Mouse (Mus musculus): ENCODE data around the gene Smg8. TPM values are rescaled to one million over a fixed set of nuclear protein-coding genes. Genes with fewer than 3 reads are reported as not detected.

Smg8 gene
- total and polyA plus RNA-seq, 3 experiments, result 21.5 to 29.4 (median 27.9) TPM

DNA sequence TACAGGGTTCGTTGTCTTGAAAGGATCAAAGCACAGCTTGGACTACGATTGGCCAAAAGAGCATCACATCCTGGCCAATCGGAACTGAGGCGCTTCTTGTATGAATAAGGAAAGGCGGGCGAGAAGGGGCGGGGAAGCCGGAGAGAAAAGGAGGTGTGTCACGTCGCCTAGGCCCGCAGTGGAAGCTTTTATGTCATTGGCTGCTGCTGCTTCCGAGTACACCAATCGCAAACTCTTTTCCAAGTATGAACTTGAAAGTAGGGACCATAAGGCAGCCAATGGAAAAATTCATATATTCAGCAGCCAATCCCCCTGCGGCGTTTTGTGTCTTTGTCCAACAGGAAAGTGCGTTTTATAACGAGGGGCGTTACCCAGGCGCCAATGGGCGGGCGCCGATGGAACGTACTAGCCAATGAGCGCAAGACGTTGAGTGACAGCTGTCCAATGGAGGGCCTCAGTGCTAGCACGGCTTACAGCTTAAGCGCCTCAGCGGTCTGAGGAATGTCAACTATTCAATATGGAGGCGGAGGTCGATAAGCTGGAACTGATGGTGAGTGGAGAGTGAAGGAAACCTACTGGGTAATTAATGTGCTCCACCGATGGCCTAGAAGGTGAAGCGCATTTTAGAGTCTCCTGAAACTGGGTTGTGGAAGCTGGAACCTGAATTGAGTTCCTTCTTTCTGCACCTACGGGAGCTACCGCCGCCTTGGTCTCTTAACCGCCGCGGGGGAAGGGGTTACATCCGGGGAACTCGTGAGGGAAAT lies 22.4 kb upstream of the Smg8 start, which contains the start of gene Ska2:
TSS of gene Ska2 (plus strand) at position 480 of the 764 bp plus-strand sequence.
- DNase-seq (ENCODE audit: extremely low read depth), result peak; percentile 100
- peak within 1 kb of the TSS; percentile 89 for H3K9ac ChIP-seq (ENCODE audit: insufficient read depth, low read depth)
- TF ChIP-seq NRF1 (IDR thresholded peaks at IDR 0.05; ENCODE audit: low read depth, low read length) (peak; percentile 63), ETS1 (conservative IDR thresholded peaks at IDR 0.05; ENCODE audit: low read depth, low read length) (no peak), ZNF384 (IDR thresholded peaks at IDR 0.05; ENCODE audit: low read depth, low read length) (no peak), KAT2A (IDR thresholded peaks at IDR 0.05; ENCODE audit: insufficient replicate concordance, low read length) (no peak; the same call in 1 of the 2 replicates), JUN (IDR thresholded peaks at IDR 0.05; ENCODE audit: insufficient read depth, low read depth, low read length) (no peak), E2F4 (IDR thresholded peaks at IDR 0.05; ENCODE audit: insufficient replicate concordance, low read depth, low read length) (peak; percentile 84; the same call in 1 of the 2 replicates), USF1 (IDR thresholded peaks at IDR 0.05; ENCODE audit: low read depth, low read length) (no peak), CTCF (conservative IDR thresholded peaks at IDR 0.05 in 1 of 2, IDR thresholded peaks at IDR 0.05 in 1 of 2; ENCODE audit: low read depth in 2 of 2, low read length in 2 of 2) (no peak), SMC3 (IDR thresholded peaks at IDR 0.05; ENCODE audit: low read depth, low read length) (no peak), GABPA (IDR thresholded peaks at IDR 0.05; ENCODE audit: insufficient replicate concordance, low read depth, low read length) (peak; percentile 73), UBTF (IDR thresholded peaks at IDR 0.05; ENCODE audit: low read depth, low read length) (no peak; the same call in 1 of the 2 replicates), MEF2A (IDR thresholded peaks at IDR 0.05; ENCODE audit: borderline replicate concordance, low read depth, low read length) (no peak), BHLHE40 (IDR thresholded peaks at IDR 0.05; ENCODE audit: low read depth, low read length) (peak; percentile 47; the same call in 1 of the 2 replicates), PAX5 (IDR thresholded peaks at IDR 0.05; ENCODE audit: low read length) (no peak), MAX (IDR thresholded peaks at IDR 0.05; ENCODE audit: low read length) (peak; percentile 77), JUND (conservative IDR thresholded peaks at IDR 0.05; ENCODE audit: low read depth, low read length) (no peak), SIN3A (IDR thresholded peaks at IDR 0.05; ENCODE audit: low read length) (peak; percentile 32; the same call in 1 of the 2 replicates), TBP (conservative IDR thresholded peaks at IDR 0.05; ENCODE audit: low read depth, low read length) (peak; percentile 97), HCFC1 (IDR thresholded peaks at IDR 0.05; ENCODE audit: low read depth, low read length) (peak; percentile 74), CHD1 (IDR thresholded peaks at IDR 0.05; ENCODE audit: low read depth, low read length) (no peak), ZKSCAN1 (IDR thresholded peaks at IDR 0.05; ENCODE audit: borderline replicate concordance, low read depth, low read length) (no peak), ELF1 (IDR thresholded peaks at IDR 0.05; ENCODE audit: low read depth, low read length) (peak; percentile 63), ZMIZ1 (IDR thresholded peaks at IDR 0.05; ENCODE audit: low read depth, low read length) (peak; percentile 39; the same call in 1 of the 2 replicates), MAZ (IDR thresholded peaks at IDR 0.05; ENCODE audit: low read depth, low read length) (no peak; the same call in 1 of the 2 replicates), POLR2A (IDR thresholded peaks at IDR 0.05; ENCODE audit: low read depth, low read length) (peak; percentile 94), EP300 (IDR thresholded peaks at IDR 0.05; ENCODE audit: low read length) (no peak), ZC3H11A (IDR thresholded peaks at IDR 0.05; ENCODE audit: low read depth, low read length) (no peak), MXI1 (IDR thresholded peaks at IDR 0.05; ENCODE audit: low read depth, low read length) (peak; percentile 1; the same call in 1 of the 2 replicates), NELFE (IDR thresholded peaks at IDR 0.05; ENCODE audit: low read depth, low read length) (peak; percentile 94), RCOR1 (conservative IDR thresholded peaks at IDR 0.05; ENCODE audit: low read depth, low read length) (no peak), USF2 (conservative IDR thresholded peaks at IDR 0.05; ENCODE audit: low read depth, low read length) (no peak), CHD2 (IDR thresholded peaks at IDR 0.05; ENCODE audit: low read length) (peak; percentile 97), TCF12 (IDR thresholded peaks at IDR 0.05; ENCODE audit: low read depth, low read length) (peak; percentile 86), MAFK (IDR thresholded peaks at IDR 0.05; ENCODE audit: insufficient replicate concordance, low read length) (no peak), POLR2AphosphoS2 (IDR thresholded peaks at IDR 0.05; ENCODE audit: low read depth, low read length) (peak; percentile 55; the same call in 1 of the 2 replicates), RAD21 (IDR thresholded peaks at IDR 0.05; ENCODE audit: low read depth, low read length) (no peak), MYC (IDR thresholded peaks at IDR 0.05; ENCODE audit: low read depth, low read length) (peak; percentile 39; the same call in 1 of the 2 replicates), IRF4 (IDR thresholded peaks at IDR 0.05; ENCODE audit: low read depth, low read length) (no peak)
- no peaks in the 10 kb centered on the region for H3K27me3 ChIP-seq (replicated peaks)
- H3K4me3 ChIP-seq (replicated peaks in 1 of 3; ENCODE audit: low read depth in 2 of 3, low read length in 2 of 3, poor library complexity in 1 of 3), result peak within 1 kb of the TSS; percentile 66 to 96 (median 90)
- H3K4me2 ChIP-seq (ENCODE audit: insufficient read depth, low read depth, poor library complexity, severe bottlenecking), result peak within 1 kb of the TSS; percentile 100
- no peaks in the 10 kb centered on the region for H3K9me3 ChIP-seq (replicated peaks; ENCODE audit: low read length)
- in situ Hi-C loops (cut with MboI; ENCODE audit: low pct_ligation_motif_present, low pct_unique_long_range_greater_than_20kb, low sequenced_read_pairs) (no loop called here), dilution Hi-C loops (cut with MboI; ENCODE audit: extremely low pct_ligation_motif_present, extremely low pct_unique_long_range_greater_than_20kb, low sequenced_read_pairs) (no loop called here)
- H3K79me2 ChIP-seq (replicated peaks; ENCODE audit: control insufficient read depth, extremely low read depth, insufficient read depth, poor library complexity, severe bottlenecking), result peaks cover 60% of the 10 kb centered on the region
- peaks cover 0 to 36% of the 10 kb centered on the region in 2 experiments; a peak in 2 of 4 replicates for H3K4me1 ChIP-seq (ENCODE audit: control insufficient read depth in 1 of 2, insufficient read depth in 2 of 2)
- H3K36me3 ChIP-seq (replicated peaks in 1 of 2; ENCODE audit: control insufficient read depth in 1 of 2, insufficient read depth in 1 of 2, low read length in 1 of 2), result peaks cover 22 to 46% of the 10 kb centered on the region in 2 experiments
- H3K27ac ChIP-seq (ENCODE audit: insufficient read depth, low read depth), result peak within 1 kb of the TSS; percentile 63
